Mouse (Mus musculus) forebrain, embryonic 10.5 days (tissue): ENCODE results near the gene Rbbp4. TPM values are rescaled to one million over a fixed set of nuclear protein-coding genes. Genes with fewer than 3 reads are reported as not detected.

Source experiments
- DNase-seq: peaks from one replicate; pipeline ENCODE4 v3.0.0-alpha.2; 2017; ENCODE audit warnings: low spot score; ENCODE audit errors: extremely low spot score
- H3K27ac ChIP-seq: fragments of 300-500 bp; sonication (generic); 2 replicates; pipeline ENCODE4 v1.5.1; 2016; ENCODE audit warnings: mild to moderate bottlenecking
- H3K27me3 ChIP-seq: fragments of 300-500 bp; sonication (generic); 2 replicates; pipeline ENCODE4 v1.6.1; 2016; ENCODE audit warnings: mild to moderate bottlenecking; ENCODE audit not compliant: poor library complexity, severe bottlenecking
- H3K36me3 ChIP-seq: fragments of 300-500 bp; sonication (generic); replicated peaks from 2 replicates; pipeline ENCODE4 v1.6.1; 2016; ENCODE audit warnings: mild to moderate bottlenecking, moderate library complexity
- H3K4me1 ChIP-seq: fragments of 300-500 bp; sonication (generic); 2 replicates; pipeline ENCODE4 v1.6.1; 2016
- H3K4me3 ChIP-seq: fragments of 300-500 bp; sonication (generic); 2 replicates; pipeline ENCODE4 v1.5.1; 2016; ENCODE audit warnings: mild to moderate bottlenecking, moderate library complexity
- H3K9me3 ChIP-seq: fragments of 300-500 bp; sonication (generic); 2 replicates; pipeline ENCODE4 v1.6.1; 2016; ENCODE audit warnings: mild to moderate bottlenecking, moderate library complexity
- WGBS: fragments of 180-500 bp; shearing (Covaris S2); methylation state at CpG from one replicate; pipeline ENCODE4 v1.1.7; 2016; 5-methylcytosine and 5-hydroxymethylcytosine counted together
- microRNA-seq: library from miRNA; unstranded; fragments of <30 nt; microRNA quantifications from one replicate; pipeline ENCODE4, GENCODE M21; 2017
- polyA plus RNA-seq: library from polyadenylated mRNA; unstranded; fragments of >200 nt; fragmentation: Nextera tagmentation; extraction: Ambion mirVana; gene quantifications from 2 replicates; pipeline ENCODE4 v1.2.1, GENCODE M21; 2016

The Rbbp4 gene
- polyA plus RNA-seq, 1 experiment from 2014 or later, result 553 TPM

- Histone ChIP-seq H3K4me1 (peaks cover 59% of the 10 kb centered on the region), H3K9me3 (no peaks in the 10 kb centered on the region), H3K36me3 (no peaks in the 10 kb centered on the region), H3K27me3 (peaks cover 16% of the 10 kb centered on the region; the same call in 1 of the 2 replicates), H3K4me3 (no peak overlapping the region), H3K27ac (peak overlapping the region; percentile 76)
- WGBS, result 8% methylated on average over 6 of the region's 6 CpGs
- DNase-seq, result no peak
Observed at GRCm38 (mm10) chr4:129260678-129261077, 74.5 kb downstream of the Rbbp4 start.

GRCm38 (mm10) chr4:129259101-129259500 is 76.1 kb downstream of the Rbbp4 start:
- DNase-seq, result no peak
- Histone ChIP-seq H3K9me3 (no peaks in the 10 kb centered on the region), H3K36me3 (no peaks in the 10 kb centered on the region), H3K27me3 (peaks cover 16% of the 10 kb centered on the region; the same call in 1 of the 2 replicates), H3K27ac (peak overlapping the region; percentile 4; the same call in 1 of the 2 replicates), H3K4me1 (peaks cover 57% of the 10 kb centered on the region), H3K4me3 (no peak overlapping the region)
- 46% methylated on average over 4 of the region's 4 CpGs for WGBS

Small RNAs within 50 kb of the gene (microRNA-seq; reads per million reads assigned to microRNA genes)
- not detected for gene Gm22994

Other genes starting within 250 kb of the Rbbp4 start
- 3.3 and 4.6 TPM in 2 replicates for gene Tmem54, start 229.8 kb downstream of the Rbbp4 start, polyA plus RNA-seq
- 0.18 and 0.43 TPM in 2 replicates for gene Hpca, start 213.3 kb downstream of the Rbbp4 start, polyA plus RNA-seq
- 0.56 and 0.93 TPM in 2 replicates for gene Fndc5, start 198.4 kb downstream of the Rbbp4 start, polyA plus RNA-seq
- gene S100pbp, start 145.6 kb downstream of the Rbbp4 start, polyA plus RNA-seq, result 29.4 and 29.7 TPM in 2 replicates
- gene Yars, start 145.6 kb downstream of the Rbbp4 start, polyA plus RNA-seq, result 109 and 120 TPM in 2 replicates
- gene C77080, start 74.0 kb downstream of the Rbbp4 start, polyA plus RNA-seq, result 3.3 and 3.9 TPM in 2 replicates
- gene Sync, start 47.8 kb downstream of the Rbbp4 start, polyA plus RNA-seq, result 0.41 and 0.50 TPM in 2 replicates
- gene Zbtb8os, start 325 bp upstream of the Rbbp4 start, polyA plus RNA-seq, result 46.5 and 55.4 TPM in 2 replicates
- 5.8 and 6.0 TPM in 2 replicates for gene Zbtb8a, start 42.7 kb upstream of the Rbbp4 start, polyA plus RNA-seq
- 1.4 and 2.2 TPM in 2 replicates for gene Zbtb8b, start 105.5 kb upstream of the Rbbp4 start, polyA plus RNA-seq
- gene Bsdc1, start 126.2 kb upstream of the Rbbp4 start, polyA plus RNA-seq, result 18.0 and 19.5 TPM in 2 replicates
- gene Tssk3, start 155.7 kb upstream of the Rbbp4 start, polyA plus RNA-seq, result not detected in 2 replicates
- gene Fam229a, start 155.8 kb upstream of the Rbbp4 start, polyA plus RNA-seq, result not detected in 2 replicates
- gene Marcksl1, start 178.2 kb upstream of the Rbbp4 start, polyA plus RNA-seq, result 1,441 and 1,446 TPM in 2 replicates
- 294 and 319 TPM in 2 replicates for gene Hdac1, start 207.3 kb upstream of the Rbbp4 start, polyA plus RNA-seq
- 13.9 and 15.7 TPM in 2 replicates for gene Lck, start 238.3 kb upstream of the Rbbp4 start, polyA plus RNA-seq
- 1.2 TPM in 2 replicates for gene Fam167b, start 243.2 kb upstream of the Rbbp4 start, polyA plus RNA-seq